In the genomic region with DNA sequence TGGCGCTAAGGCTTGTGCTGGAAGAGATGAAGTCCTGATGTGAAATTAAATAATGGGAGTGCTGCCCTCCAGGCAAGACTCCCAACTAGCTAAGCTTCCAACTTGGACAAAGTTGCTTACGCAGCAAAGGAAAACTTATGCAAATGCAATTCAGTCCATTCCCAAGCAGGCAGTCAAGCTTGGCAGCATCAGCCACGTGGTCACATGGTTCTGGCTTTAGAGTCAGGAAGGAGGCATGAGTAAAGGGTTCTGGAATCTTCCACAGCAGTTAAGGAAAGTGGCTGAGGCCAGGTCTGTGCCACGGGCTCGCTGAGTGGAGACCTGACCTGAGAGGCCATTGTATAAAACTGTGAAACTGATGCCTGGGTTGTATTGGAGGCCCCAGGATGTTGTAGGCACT, we compare ENCODE assay signal across 10 mouse cellular contexts. TPM values are rescaled to one million over a fixed set of nuclear protein-coding genes. Genes with fewer than 3 reads are reported as not detected.
A peak's percentile ranks its signal among the peaks of the same experiment; 100 is the strongest.
DNase-seq lines count a peak whose midpoint lies in the region; ATAC-seq and TF ChIP-seq lines count a peak whose summit lies in the region.
"Had no signal": no experiment of that assay in that cellular context is flagged by ENCODE, and none has a peak within 500 bp of the region (broad histone marks: within the 10 kb centered on the region; RNA-seq: fewer than 3 reads in every experiment).

No protein-coding gene starts in this region.

- H3K27ac ChIP-seq in hindbrain, postnatal 0 days, result no peak overlapping the region
- H3K27ac ChIP-seq in hindbrain, embryonic 13.5 days, result no peak overlapping the region
- H3K27ac ChIP-seq in kidney, embryonic 15.5 days, result 0 out of 2 replicates have a peak overlapping the region, but pooled peaks have one; percentile 39
- no peak overlapping the region for H3K27ac ChIP-seq in heart, adult 2 months
- H3K27ac ChIP-seq: limb, embryonic 13.5 days had no signal

- peak; percentile 48 for DNase-seq in hindbrain, postnatal 0 days (ENCODE audit: low spot score)
- DNase-seq in 3T3-L1 (ENCODE audit: low read depth, low spot score), result peak; percentile 83
- DNase-seq in NIH3T3 (ENCODE audit: low read depth), result peak; percentile 91
- DNase-seq in heart, adult 2 months, result no peak
- DNase-seq in urinary bladder, postnatal 14 days (ENCODE audit: low spot score), result no peak
- DNase-seq: adrenal gland, adult 2 months; cerebellum, adult 8-10 months had no signal

- WGBS in hindbrain, postnatal 0 days, result 52% methylated on average over 5 of the region's 5 CpGs
- 72% methylated on average over 5 of the region's 5 CpGs for WGBS in hindbrain, embryonic 13.5 days
- 56% methylated on average over 5 of the region's 5 CpGs for WGBS in kidney, embryonic 15.5 days
- 54% methylated on average over 5 of the region's 5 CpGs for WGBS in heart, adult 2 months

- TF ChIP-seq CTCF in hindbrain, postnatal 0 days (IDR thresholded peaks at IDR 0.05; ENCODE audit: low read depth), result no peak
- no peak for TF ChIP-seq CTCF in heart, adult 2 months (IDR thresholded peaks at IDR 0.05)

- no peak overlapping the region for H3K4me2 ChIP-seq in hindbrain, postnatal 0 days (ENCODE audit: low read depth, low read length)
- H3K4me2 ChIP-seq in hindbrain, embryonic 13.5 days, result no peak overlapping the region
- no peak overlapping the region for H3K4me2 ChIP-seq in kidney, embryonic 15.5 days
- H3K4me2 ChIP-seq: limb, embryonic 13.5 days had no signal

- H3K36me3 ChIP-seq in hindbrain, postnatal 0 days (ENCODE audit: insufficient read depth, low read length), result no peaks in the 10 kb centered on the region
- H3K36me3 ChIP-seq in hindbrain, embryonic 13.5 days, result no peaks in the 10 kb centered on the region
- H3K36me3 ChIP-seq in kidney, embryonic 15.5 days, result no peaks in the 10 kb centered on the region
- no peaks in the 10 kb centered on the region for H3K36me3 ChIP-seq in heart, adult 2 months (ENCODE audit: control insufficient read depth, insufficient read depth, low read length)
- H3K36me3 ChIP-seq: limb, embryonic 13.5 days had no signal

- no peak for ATAC-seq in hindbrain, postnatal 0 days
- ATAC-seq in hindbrain, embryonic 13.5 days (ENCODE audit: low FRiP score), result no peak
- ATAC-seq in kidney, embryonic 15.5 days (replicated peaks; ENCODE audit: low FRiP score), result peak; percentile 61; the same call in 1 of the 2 replicates

- no peak overlapping the region for H3K9ac ChIP-seq in hindbrain, postnatal 0 days (replicated peaks; ENCODE audit: low read length)
- no peak overlapping the region for H3K9ac ChIP-seq in hindbrain, embryonic 13.5 days
- H3K9ac ChIP-seq in kidney, embryonic 15.5 days, result no peak overlapping the region
- H3K9ac ChIP-seq in heart, adult 2 months (ENCODE audit: low read depth, low read length), result no peak overlapping the region
- H3K9ac ChIP-seq: limb, embryonic 13.5 days had no signal

- TF ChIP-seq EP300 in heart, adult 2 months (IDR thresholded peaks at IDR 0.05; ENCODE audit: insufficient read depth, low read depth, low read length), result no peak

- TF ChIP-seq POLR2A in heart, adult 2 months (IDR thresholded peaks at IDR 0.05; ENCODE audit: insufficient read depth, low read depth, low read length), result no peak

- H3K79me2 ChIP-seq in heart, adult 2 months (replicated peaks; ENCODE audit: control insufficient read depth, insufficient read depth, low read length), result no peaks in the 10 kb centered on the region

- intact Hi-C loops in heart, adult 2 months (cut with DNase I), result no loop called here

- no peaks in the 10 kb centered on the region for H3K9me3 ChIP-seq in hindbrain, postnatal 0 days (ENCODE audit: low read length)
- no peaks in the 10 kb centered on the region for H3K9me3 ChIP-seq in hindbrain, embryonic 13.5 days
- H3K9me3 ChIP-seq in kidney, embryonic 15.5 days (replicated peaks), result no peaks in the 10 kb centered on the region

- no peak overlapping the region for H3K4me3 ChIP-seq in hindbrain, postnatal 0 days (ENCODE audit: low read length)
- no peak overlapping the region for H3K4me3 ChIP-seq in hindbrain, embryonic 13.5 days
- no peak overlapping the region for H3K4me3 ChIP-seq in kidney, embryonic 15.5 days (replicated peaks)
- no peak overlapping the region for H3K4me3 ChIP-seq in heart, adult 2 months
- H3K4me3 ChIP-seq: limb, embryonic 13.5 days had no signal

- no peaks in the 10 kb centered on the region for H3K27me3 ChIP-seq in hindbrain, postnatal 0 days (ENCODE audit: insufficient read depth, low read length)
- H3K27me3 ChIP-seq in hindbrain, embryonic 13.5 days, result no peaks in the 10 kb centered on the region
- no peaks in the 10 kb centered on the region for H3K27me3 ChIP-seq in kidney, embryonic 15.5 days
- H3K27me3 ChIP-seq in heart, adult 2 months (ENCODE audit: control insufficient read depth, insufficient read depth, low read length), result no peaks in the 10 kb centered on the region
- H3K27me3 ChIP-seq: limb, embryonic 13.5 days had no signal

- 0 out of 2 replicates have a peak, but pooled peaks cover 2% of the 10 kb centered on the region for H3K4me1 ChIP-seq in hindbrain, postnatal 0 days (ENCODE audit: insufficient read depth, low read length)
- no peaks in the 10 kb centered on the region for H3K4me1 ChIP-seq in hindbrain, embryonic 13.5 days (replicated peaks)
- 0 out of 2 replicates have a peak, but pooled peaks cover 7% of the 10 kb centered on the region for H3K4me1 ChIP-seq in kidney, embryonic 15.5 days
- no peaks in the 10 kb centered on the region for H3K4me1 ChIP-seq in heart, adult 2 months (ENCODE audit: control insufficient read depth, insufficient read depth, low read length)

RNA-seq across cellular contexts. Expression of gene P4ha1, which starts 37.6 kb away (rescaled TPM):
- 17.6 and 18.3 TPM in 2 replicates for total RNA-seq in hindbrain, postnatal 0 days (2014; rRNA removed)
- polyA plus RNA-seq in hindbrain, postnatal 0 days (2015; fragmentation: Nextera tagmentation; extraction: Ambion mirVana), result 12.7 and 13.3 TPM in 2 replicates
- 28.7 and 29.9 TPM in 2 replicates for polyA plus RNA-seq in hindbrain, embryonic 13.5 days (2015; fragmentation: Nextera tagmentation; extraction: Ambion mirVana)
- polyA plus RNA-seq in kidney, embryonic 15.5 days (2015; fragmentation: Nextera tagmentation; extraction: Ambion mirVana), result 68.4 TPM in 2 replicates
- 10 to 100 TPM; 42.4 to 48.0 TPM for total RNA-seq in heart, adult 2 months (2021)
- polyA plus RNA-seq in heart, adult 2 months (2012; rRNA removed), result 14.8 and 34.7 TPM in 2 replicates

Comparison
In these comparisons a context has a peak if more than half of its experiments do, and no peak if none do; other contexts are left out.
1. DNase-seq: peak in hindbrain, postnatal 0 days (single experiment), 3T3-L1 (single experiment) and NIH3T3 (single experiment); none in heart, adult 2 months (0 of 2) and urinary bladder, postnatal 14 days (single experiment).